Mouse (Mus musculus): ENCODE results near the gene Naip6. TPM values are rescaled to one million over a fixed set of nuclear protein-coding genes. Genes with fewer than 3 reads are reported as not detected.
"Not testable (repeated sequence)": the region's sequence is repeated elsewhere in the genome, so short reads cannot be mapped to it uniquely, and the experiment has no call there.

Naip6 gene
- polyA plus RNA-seq, 1 experiment = not detected

DNA sequence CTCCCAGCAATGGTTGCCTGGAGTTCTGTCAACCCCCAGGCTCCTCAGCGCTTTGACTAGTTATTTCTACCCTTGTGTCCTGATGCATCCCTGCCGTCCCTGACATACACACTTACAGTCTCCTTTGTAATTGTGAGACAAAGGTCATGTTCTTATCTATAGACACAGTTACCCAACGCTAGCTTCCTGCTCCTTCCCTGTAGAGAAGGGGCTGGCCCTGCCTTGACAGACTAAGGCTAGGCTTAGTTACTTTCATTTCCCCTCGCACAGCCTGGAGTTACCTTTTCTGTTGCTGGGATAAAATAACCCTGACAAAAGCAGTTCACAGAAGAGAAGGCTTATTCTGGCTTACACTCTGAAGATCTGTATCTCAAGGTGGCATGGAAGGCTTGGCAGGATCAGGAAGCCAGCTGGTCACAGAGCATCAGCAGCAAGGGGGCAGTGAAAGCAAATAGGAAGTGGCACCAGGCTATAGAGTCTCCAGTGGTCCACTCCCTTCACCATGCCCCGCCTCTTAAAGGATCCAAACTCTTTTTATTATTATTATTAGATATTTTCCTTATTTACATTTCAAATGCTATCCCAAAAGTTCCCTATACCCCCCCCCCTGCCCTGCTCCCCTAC lies 70.5 kb downstream of the Naip6 start:
- not testable (repeated sequence) for H3K27ac ChIP-seq (ENCODE audit: insufficient read depth, low read depth, low read length); H3K4me3 ChIP-seq (ENCODE audit: insufficient read depth, low read depth, low read length); H3K4me1 ChIP-seq (ENCODE audit: control insufficient read depth, insufficient read depth, low read length)
- WGBS = 77% methylated on average over 5 of the region's 5 CpGs

- H3K4me1 ChIP-seq (ENCODE audit: control insufficient read depth, insufficient read depth, low read length); H3K27ac ChIP-seq (ENCODE audit: insufficient read depth, low read depth, low read length); H3K4me3 ChIP-seq (ENCODE audit: insufficient read depth, low read depth, low read length): not testable (repeated sequence)
- 85% methylated on average over 4 of the region's 4 CpGs for WGBS
Observed at GRCm38 (mm10) chr13:100246223-100246622, 71.3 kb downstream of the Naip6 start, which contains the start of gene Naip5. Gene Naip5, minus strand, starts transcription at chr13:100246323.

DNA sequence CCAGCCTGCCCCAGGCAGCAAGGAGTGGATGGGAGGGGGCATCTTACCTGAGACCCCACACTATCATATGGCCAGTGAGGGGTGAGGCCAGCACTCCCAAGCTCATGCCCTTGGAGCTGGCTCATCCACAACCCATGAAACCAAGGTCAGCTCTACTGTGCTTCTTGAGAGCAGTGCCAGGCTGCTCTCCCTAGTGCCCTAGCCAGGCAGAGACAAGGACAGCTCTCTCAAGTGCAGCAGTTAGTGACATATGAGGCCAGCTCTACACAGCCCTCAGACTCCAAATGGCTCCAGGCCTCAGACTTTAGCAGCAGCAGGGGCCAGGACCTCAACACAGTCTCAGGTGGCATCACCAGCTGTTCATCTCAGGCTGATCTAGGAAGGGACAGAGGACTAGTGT lies 73.8 kb downstream of the Naip6 start:
- no peak for TF ChIP-seq CTCF (IDR thresholded peaks at IDR 0.05; ENCODE audit: insufficient read depth, low read depth, low read length)
- no peak for TF ChIP-seq POLR2A (IDR thresholded peaks at IDR 0.05; ENCODE audit: insufficient read depth, low read depth, low read length)
- Histone ChIP-seq H3K27ac (ENCODE audit: insufficient read depth, low read depth, low read length) (no peak overlapping the region), H3K4me1 (ENCODE audit: control insufficient read depth, insufficient read depth, low read length) (no peaks in the 10 kb centered on the region), H3K4me3 (ENCODE audit: insufficient read depth, low read depth, low read length) (no peak overlapping the region)

Other genes with a start within 250 kb of the Naip6 start
- 52.5 TPM in 1 of 2 replicates, not detected in the other for gene Bdp1, start 213.6 kb downstream of the Naip6 start, polyA plus RNA-seq (2012; ENCODE audit: insufficient read depth, insufficient read length, low replicate concordance, missing spikeins)
- not detected in 2 replicates for gene Serf1, start 209.7 kb downstream of the Naip6 start, polyA plus RNA-seq (2012; ENCODE audit: insufficient read depth, insufficient read length, low replicate concordance, missing spikeins)
- gene Smn1, start 192.8 kb downstream of the Naip6 start, polyA plus RNA-seq (2012; ENCODE audit: insufficient read depth, insufficient read length, low replicate concordance, missing spikeins) = not detected in 2 replicates
- gene Naip2, start 115.6 kb downstream of the Naip6 start, polyA plus RNA-seq (2012; ENCODE audit: insufficient read depth, insufficient read length, low replicate concordance, missing spikeins) = not detected in 2 replicates
- not detected in 2 replicates for gene Naip5, start 71.4 kb downstream of the Naip6 start, polyA plus RNA-seq (2012; ENCODE audit: insufficient read depth, insufficient read length, low replicate concordance, missing spikeins)
- gene Naip1, start 135.2 kb upstream of the Naip6 start, polyA plus RNA-seq (2012; ENCODE audit: insufficient read depth, insufficient read length, low replicate concordance, missing spikeins) = not detected in 2 replicates
- gene Gtf2h2, start 174.9 kb upstream of the Naip6 start, polyA plus RNA-seq (2012; ENCODE audit: insufficient read depth, insufficient read length, low replicate concordance, missing spikeins) = not detected in 2 replicates
- not detected in 2 replicates for gene Ocln, start 235.0 kb upstream of the Naip6 start, polyA plus RNA-seq (2012; ENCODE audit: insufficient read depth, insufficient read length, low replicate concordance, missing spikeins)